Mouse (Mus musculus) urinary bladder, adult 18-20 months (tissue): Measurements from ENCODE around the gene Dclk1.

Experiments used
- DNase-seq, 2 experiments: peaks; one replicate each; pipeline ENCODE4 v3.0.0; 2022; ENCODE audit warnings: low spot score in 2 of 2, mixed read lengths in 2 of 2

Gene Dclk1

DNA sequence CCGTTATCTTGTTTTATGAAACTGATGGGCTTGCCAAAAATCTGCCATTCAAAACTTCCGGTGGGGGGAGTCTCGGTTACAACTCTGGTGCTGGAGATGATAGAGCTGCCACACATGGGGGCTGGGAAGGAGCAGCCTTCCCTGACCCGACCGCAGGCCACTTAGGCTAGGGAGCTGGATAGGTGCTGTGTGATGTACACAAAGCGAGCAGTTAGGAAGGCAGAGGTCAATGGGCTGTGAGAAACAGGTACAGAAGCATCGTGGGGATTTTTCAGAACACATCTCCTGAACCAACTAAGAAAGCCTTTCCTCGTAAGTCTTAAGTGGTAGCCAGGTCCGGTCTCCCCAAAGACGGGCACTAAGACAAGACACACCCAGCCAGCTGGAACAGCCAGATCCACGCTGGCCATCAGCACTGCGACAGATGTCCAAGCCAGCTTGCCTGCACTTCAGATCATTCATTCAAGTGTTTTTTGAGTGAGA lies 297.7 kb downstream of the Dclk1 start:
- no peak for DNase-seq

DNA sequence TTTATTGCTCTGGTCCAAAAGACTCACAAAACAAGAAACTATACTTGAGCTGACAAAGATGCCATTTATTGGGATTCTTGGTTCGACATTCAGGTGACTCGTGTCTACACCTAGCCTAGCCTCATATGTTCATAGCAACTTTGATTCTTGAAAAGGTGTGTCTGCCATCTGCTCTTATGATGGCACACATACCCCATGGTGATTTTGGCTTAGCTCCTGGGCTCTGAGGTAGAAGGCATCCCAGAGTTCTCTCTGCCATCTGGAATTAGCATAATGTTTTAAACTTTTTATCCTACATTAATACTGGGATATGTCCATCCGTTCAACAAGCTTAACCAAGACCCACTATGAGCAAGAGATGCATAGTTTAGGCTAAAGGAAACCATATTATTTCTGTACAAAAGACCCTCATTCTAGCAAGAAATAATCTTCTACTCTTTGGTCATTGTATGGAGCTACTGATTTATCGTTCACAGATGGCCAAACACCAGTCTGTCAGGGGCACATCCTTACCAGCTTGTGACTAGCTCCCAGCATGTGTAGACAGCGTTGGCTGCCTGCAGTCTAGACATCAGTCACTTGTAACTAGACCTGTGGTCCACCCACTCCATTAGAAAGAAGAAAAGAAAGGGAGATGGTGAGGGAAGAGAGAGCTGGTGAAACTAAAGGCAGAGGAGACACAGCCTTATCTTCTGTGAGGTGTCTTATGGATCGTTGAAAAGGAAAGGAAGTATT lies 298.4 kb downstream of the Dclk1 start:
- no peak for DNase-seq

DNA sequence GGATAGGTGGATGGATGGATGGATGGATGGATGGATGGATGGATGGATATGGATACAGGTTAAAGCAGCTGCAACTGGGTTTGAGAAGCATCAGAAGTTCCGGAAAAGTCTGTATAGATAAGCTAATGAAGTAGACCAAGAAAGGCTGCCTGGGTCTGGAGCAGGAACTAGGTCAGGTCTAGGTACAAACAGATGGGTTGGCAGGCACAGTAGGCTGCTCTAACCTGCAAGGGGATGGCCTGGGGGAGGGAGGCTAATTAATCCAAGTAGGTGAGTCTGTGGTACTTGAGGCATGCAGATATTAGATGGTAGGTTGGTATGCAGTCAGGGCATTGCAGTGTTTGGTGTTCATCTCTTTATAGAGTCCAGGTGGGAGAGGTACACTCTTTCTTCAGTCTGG lies 299.6 kb downstream of the Dclk1 start:
- no peak for DNase-seq

DNA sequence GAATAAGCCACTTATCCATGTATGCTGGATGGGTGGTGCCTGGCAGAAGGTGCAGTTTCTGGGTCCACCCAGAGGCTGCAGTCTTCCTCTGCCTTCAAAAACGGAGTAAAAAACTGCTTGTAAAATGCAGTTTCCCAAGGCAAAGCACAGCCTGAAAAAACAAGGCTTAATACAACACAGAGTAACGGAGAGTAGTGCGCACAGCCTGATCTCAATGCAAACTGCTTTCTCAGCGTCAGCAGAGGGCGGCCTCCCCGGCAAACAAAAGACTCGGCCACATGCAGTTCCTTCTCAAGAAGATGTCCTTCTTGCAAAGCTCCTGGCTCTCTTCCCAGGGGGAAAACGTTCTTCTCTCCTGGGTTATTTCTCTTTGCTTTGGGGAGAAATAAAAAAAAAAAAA lies 300.1 kb downstream of the Dclk1 start:
- no peak for DNase-seq

DNA sequence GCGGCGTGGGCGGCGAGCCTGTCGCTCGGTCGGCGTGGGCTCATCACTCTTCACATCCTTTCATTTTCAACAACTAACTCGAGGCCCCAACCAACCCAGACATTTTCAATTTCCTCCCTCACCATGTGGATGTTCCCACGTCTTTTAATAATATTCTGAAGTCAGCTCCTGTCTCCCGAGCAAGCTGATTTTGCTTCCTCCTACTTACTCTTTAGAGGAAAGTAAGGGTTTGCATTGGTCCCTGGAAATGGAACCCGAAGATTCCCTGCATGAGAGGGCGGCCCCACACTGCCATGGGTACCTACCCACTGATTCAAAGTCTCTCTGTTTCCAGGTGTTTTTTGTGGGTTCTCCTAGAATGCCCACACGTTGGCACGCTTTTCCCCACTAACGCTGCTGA lies 300.8 kb downstream of the Dclk1 start:
- no peak for DNase-seq

DNA sequence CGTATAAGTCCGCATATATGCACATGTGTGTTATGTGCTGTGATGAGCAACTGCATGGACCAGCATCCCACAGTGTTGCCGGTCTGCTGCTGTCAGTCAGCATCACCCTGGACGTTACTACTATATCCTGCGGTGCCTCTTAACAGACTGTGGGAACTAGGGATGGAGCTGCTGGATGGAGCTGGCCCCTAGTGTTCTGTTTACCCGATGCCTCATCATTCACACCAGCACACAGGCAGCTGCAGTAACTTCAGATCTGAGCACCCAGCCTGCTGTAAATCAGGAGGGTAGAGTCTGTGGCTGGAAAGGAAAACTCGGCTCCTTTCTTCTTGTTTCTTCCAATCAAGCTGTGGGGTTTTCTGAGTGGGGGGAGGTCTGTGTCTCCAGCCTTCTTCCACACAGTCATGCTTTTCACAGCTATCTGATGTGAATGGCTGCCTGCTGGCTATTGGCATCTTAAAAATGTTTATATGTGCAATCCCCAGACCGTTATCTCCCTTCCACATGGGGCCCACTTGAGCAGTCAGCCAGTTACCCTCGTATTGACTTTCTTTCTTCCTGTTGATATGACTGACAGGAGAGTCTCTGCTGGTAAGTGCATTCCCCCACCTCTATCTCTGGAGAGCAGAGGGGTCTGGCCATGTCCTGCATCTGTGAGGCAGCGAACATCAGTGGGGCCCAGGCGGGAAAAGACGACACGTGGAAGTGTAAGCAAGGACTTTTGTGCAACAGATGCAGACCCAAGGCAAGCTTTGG lies 301.9 kb downstream of the Dclk1 start:
- no peak for DNase-seq

DNA sequence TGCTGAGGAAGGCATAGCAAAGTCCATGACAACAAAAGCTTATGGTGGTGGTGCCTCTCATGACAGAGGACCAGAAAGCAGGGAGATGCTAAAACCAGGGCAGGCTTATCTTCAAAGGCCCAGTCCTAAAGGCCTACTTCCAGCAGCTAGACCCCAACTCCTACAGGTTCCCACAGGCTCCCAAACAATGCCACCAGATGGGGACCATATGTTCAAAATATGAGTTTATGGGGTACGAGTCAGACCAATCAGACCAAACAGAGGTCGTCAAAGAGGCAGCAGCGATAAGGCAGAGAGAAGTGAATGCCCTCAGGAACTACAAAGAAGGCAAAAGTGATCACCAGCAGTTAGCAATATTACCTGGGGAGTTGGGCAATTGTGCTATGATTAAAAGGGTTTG lies 303.1 kb downstream of the Dclk1 start:
- DNase-seq: no peak

DNA sequence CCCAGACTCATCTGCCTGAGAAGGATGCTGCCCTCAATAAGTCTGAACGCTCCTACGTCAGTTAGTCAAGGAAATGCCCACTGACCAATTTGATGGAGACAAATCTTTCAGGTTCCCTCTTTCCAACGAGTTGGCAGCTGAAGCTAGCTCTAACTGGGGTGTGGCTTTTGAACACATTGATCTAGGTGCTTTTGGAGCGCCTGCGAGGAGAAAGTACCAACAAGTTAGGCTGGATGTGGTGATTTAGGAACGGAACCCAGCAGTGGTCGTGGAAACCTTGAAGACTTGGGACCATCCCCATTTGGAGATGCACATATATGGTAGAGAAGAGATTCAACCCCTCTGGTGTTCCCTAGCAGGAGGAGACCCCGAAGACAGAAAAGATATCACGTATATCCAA lies 303.8 kb downstream of the Dclk1 start:
- no peak for DNase-seq

DNA sequence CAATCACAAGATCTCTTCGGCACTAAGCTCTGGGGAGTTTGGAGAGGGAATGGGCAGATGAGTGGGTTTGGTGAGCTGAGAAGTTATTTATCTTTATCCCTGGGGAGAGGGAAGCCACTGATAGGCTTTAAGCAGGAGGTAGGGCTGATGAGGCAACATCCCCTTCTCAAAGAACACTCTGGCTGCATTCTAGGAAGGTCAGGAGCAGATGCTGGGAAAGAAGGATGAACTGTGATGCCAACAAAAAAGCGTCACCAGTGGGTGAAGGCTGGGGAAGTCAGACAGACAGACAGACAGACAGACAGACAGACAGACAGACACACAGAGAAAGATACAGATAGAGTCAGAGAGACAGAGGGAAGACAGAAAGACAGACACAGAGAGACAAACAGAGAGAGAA lies 304.9 kb downstream of the Dclk1 start:
- no peak for DNase-seq

DNA sequence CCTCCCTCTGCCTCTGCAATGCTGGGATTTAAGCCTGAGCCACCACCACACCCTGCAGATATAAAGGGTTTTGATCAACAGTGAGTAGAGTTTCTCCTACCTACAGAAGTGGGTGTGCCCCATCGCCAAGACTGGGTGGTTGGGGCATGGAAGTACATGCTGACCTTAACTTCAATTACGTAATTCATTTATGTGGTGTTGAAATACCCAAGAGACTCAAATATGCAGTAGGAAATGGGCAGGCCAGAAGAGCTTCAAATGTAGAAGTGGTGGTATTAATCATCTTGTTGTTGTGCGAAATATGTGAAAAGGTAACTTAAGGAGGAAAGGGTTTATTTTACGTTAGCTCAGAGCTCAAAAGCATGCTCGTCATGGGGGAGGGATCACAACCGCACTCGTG lies 307.2 kb downstream of the Dclk1 start:
- no peak for DNase-seq

DNA sequence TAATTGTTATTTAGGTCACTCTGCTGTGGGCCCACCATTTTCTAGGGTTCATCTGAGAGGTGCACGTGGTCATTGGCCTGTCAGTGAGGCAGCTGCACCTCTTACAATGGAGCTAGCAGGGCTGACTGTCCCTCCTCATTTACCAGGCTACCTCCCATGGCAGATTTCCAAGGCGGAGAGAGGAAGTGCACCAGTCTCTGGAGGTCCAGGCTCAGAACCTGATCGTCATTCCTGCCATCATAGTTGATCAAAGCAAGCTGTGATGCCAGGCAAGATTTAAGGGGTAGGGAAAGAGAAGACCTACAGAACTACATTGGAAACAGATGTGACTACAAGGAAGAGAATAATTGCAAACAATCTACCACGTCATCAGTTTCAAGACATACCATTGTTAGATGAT lies 308.8 kb downstream of the Dclk1 start:
- DNase-seq: no peak

DNA sequence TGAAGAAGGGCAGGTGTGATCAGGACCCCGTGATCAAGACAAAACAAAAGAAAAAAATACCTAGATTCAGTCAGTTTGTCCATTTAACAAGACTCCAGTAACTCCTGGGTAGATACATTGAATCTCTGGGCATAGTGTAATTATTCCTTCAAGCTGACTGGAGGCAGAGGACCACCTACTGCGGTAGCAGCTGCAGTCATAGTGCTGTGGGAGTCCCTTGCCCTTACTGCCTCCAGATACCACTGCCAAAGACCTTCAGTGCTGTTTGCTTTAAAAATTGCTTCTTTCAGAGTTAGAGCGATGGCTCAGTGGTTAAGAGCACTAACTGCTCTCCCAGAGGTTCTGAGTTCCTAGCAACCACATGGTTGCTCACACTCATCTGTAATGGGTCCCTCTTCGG lies 309.7 kb downstream of the Dclk1 start:
- DNase-seq: no peak

DNA sequence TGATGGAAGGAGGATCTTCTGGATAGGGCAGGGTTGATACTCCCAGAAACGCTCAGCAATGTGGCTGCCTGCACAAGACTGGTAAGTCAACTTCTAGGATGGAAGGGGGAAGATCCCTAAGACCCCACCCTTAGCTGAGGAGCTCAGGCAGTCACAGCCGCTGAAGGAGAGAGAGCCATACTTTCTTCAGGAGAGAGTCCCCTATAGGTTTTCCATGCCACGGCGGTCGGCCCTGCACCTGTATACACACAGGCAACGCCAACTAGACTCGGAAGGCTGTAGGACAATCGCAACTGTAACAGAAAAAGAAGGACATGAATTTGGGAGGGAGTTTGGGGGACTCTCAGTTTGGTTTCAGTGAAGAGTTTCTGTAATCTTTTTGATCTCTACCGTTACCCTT lies 310.9 kb downstream of the Dclk1 start:
- DNase-seq: no peak

DNA sequence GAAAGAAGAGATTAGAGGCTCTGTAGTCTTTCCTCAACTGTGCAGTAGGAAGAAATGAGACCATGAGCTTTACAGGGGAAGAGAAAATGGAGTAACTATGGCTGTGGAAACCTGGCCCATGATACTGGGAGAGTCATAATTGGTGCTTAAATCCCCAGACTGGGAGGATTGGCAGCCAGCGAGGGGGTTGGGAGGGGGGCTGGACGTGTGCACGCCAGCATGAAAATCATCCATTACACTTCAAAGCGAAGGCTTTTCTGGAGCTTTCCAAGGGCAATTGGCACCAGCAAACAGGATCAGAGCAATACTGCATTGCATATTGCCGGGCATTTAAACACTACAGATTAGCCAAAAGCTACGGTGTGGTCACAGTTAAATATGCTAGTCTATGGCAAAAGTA lies 313.7 kb downstream of the Dclk1 start:
- no peak for DNase-seq

DNA sequence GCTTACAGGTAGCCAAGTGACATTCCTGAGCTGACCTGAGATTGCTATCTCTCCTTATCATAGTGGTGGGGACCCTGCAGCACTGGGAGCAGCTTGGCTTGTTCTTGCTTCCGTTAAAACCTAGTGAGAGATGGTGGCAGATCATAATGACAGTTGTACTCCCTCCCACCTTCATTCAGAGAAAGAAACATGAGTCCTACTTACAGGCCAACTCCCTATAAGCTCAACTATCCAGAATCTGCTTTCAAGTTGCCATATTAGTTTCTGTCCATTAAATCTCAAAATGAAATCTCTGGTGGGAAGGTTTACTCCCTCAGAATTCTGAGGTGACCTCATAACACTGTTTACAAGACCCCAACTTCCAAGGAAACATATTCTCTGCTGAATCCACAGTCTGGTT lies 316.4 kb downstream of the Dclk1 start:
- no peak for DNase-seq

DNA sequence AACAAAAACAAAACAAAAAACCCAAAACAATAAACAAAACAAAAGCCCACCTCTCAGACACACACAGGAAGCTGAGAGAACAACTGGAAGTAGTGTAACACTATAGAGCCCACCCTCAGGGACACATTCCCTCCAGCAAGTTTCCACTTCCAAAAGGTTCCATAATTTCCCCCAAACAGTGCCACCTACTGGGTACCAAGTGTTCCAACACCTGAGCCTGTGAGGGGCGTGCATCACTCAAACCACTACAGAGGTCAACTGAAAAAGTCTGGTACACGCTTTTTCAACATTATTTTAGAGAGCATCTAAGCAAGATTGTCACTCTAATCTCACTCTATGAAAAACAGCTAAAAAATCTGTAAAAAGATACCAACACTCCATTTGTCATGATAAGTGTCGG lies 325.3 kb downstream of the Dclk1 start:
- DNase-seq: no peak

DNA sequence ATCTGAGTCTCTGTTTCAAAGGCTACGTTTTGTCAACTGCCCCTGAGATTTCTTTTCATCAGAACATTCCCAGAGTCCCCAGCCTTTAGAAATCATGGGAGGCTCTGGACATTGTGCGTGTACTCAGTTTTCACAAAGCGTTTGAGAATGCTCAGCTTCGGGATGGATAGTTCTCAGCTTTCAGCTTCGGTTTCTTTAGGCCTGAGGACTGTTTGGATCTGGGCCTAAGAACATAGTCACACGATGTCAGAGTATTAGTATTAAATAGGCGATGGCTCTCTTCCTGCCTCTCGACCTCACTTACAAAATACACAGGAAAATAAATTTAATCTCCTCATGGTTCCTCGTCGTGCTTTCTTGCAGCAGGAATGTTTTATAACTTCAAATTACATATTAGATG lies 327.4 kb downstream of the Dclk1 start:
- no peak for DNase-seq

DNA sequence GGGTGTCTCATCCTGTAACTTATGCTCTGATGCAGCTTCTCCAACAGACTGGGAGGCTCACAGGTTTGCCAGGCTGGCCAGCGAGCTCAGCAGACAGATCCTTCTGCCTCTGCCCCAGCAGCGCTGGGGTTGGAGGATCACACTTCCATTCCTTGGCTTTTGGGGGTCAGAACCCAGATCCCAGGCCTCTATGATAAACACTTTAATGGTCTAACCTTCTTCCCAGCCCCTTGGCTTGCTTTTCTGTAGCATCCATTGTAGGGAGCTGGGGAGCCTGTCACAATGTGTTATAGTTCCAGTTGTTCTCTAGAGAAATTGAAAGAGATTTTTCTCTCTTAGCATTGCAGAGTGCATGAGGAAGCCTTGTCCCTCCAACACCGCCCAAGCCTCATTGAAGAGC lies 328.9 kb downstream of the Dclk1 start:
- DNase-seq: no peak

DNA sequence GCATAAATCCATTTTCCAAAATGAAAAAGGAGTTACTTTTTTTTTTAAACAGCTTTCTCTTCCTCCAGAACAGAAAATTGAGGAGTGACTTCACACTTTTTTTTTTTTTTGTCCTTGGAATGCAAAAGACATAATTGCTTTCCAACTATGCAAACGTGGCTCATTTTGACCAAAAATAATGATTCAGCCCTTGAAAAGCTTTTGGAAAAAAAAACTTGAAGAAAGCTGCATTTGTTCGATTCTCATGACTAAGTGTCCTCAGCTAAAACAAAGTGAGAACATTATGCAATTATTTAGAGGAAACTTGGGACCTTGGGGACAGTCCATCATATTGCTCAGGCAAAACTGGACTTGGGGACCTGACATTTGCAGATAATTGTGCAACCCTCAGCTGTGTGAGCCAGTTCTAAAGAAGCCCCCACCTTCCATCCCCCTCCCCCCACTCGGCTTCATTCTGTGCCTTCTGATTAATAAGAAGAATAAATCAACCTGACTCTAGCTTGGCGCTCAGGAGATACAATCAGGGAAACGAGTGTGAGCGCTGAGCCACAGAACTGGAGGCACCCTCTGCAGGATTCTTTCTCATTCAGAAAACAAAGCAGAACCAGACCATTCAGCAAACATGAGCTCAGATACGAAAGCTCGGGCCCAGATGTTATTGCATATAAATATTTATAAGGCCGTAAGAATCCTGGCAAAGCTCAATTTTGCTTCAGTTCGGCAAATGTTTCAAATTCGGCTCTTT lies 329.6 kb downstream of the Dclk1 start:
- DNase-seq: peak in 1 of 2 experiments; percentile 8

DNA sequence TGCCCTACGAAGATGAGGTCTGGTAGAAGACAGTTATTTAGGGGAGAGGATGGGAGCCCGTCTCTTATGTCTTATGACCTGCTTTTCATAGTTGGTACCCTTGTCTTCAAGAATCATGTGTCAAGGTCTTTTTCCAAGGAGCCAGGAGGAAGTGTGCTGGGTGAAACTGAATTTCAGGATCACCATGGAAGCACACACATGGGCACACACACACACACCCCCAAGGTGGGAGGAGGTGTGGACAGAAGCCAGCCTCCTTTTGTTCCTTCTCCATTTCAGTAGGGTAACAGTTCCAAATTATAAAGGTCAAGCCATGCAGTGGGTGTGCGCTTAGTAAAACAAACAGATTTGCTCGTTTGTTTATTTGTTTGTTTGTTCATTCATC lies 330.1 kb downstream of the Dclk1 start:
- no peak for DNase-seq

DNA sequence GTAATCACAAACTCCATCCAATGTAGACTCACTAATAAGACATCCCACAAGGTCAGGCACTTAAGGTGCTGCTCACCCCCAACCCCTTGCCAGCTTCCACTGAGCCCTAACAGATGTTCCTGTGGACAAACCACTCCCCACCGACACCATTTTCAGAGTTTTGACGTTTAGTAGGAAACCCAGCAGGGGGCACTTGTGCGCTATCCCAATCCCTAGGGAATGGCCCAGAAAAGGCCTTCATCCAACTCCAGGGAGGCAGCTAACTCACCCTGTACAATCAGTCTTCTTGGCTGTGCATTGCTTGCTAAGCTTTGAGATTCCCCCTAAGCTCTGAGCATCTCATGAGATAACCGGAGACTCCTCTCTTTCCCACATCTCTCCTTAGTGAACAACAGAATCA lies 331.8 kb downstream of the Dclk1 start:
- DNase-seq: no peak

DNA sequence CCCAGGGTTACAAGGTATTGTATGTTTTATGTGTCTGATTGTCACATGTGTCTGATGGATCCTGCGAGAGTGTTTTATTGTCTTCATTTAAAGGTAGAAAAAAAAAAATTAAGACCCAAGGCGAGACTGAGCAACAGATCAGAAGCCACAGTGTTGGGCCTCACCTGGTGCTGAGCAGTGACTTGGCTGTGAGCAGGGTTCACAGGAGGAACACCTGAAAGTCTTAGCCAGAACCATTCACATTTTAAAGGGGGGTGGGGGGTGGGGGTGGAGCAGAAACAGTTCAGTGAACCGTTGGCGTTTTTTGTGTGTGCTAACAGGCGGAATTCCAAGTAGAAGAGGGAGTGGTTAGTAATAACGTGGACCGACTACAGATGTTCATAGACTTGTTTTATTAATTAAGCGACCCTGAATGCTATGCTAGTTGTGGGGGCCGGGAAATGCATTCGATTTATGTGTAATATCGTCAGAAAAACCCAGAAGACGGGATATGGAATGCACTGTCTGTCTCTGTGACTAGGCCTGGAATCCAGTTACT lies 345.3 kb downstream of the Dclk1 start:
- no peak for DNase-seq
